Mouse (Mus musculus) layer of hippocampus, postnatal 10 days (tissue): ENCODE measurements around the gene Gm17604. TPM values are rescaled to one million over a fixed set of nuclear protein-coding genes. Genes with fewer than 3 reads are reported as not detected.

ENCODE experiments used
- DNase-seq, 2 experiments: peaks; one replicate each; pipeline ENCODE4 v3.0.0; 2021; ENCODE audit warnings: low spot score in 2 of 2
- long read RNA-seq: library from polyadenylated mRNA; stranded (forward); transcript quantifications from one replicate; pipeline ENCODE4 v2.0.0, GENCODE M21; 2023
- total RNA-seq, 2 experiments: library from RNA; stranded (reverse); gene quantifications; 2 replicates each; pipeline ENCODE4 v1.2.3; 2021

Gm17604 gene
- not detected for total RNA-seq
- long read RNA-seq: 0 reads

- no peak for DNase-seq
These were observed at the start of gene Gm17604 for GRCm38 (mm10) chrX:165004779-165005324. Gene Gm17604 (minus strand): TSS chrX:165004829.

- no peak for DNase-seq
These were observed 45.3 kb upstream of the Gm17604 start for GRCm38 (mm10) chrX:165049929-165050328.

- DNase-seq: no peak
These were observed 1.5 kb downstream of the Gm17604 start for GRCm38 (mm10) chrX:165003141-165003540.

GRCm38 (mm10) chrX:164980193-164980775 is 24.3 kb downstream of the Gm17604 start, which contains the start of the genes Mospd2 and Fancb:
Gene Mospd2 (minus strand): TSS chrX:164980375.
Gene Fancb (plus strand): TSS chrX:164980592.
- peak; percentile 71 to 80 for DNase-seq

GRCm38 (mm10) chrX:164978866-164979265 is 25.8 kb downstream of the Gm17604 start:
- DNase-seq: no peak

- no peak for DNase-seq
These were observed 33.4 kb downstream of the Gm17604 start for GRCm38 (mm10) chrX:164971206-164971605.

- DNase-seq: no peak
These were observed 38.7 kb downstream of the Gm17604 start for GRCm38 (mm10) chrX:164965750-164966448.

Other genes with a start within 250 kb of the Gm17604 start
- 10 to 100 TPM; 24.6 to 27.7 TPM for gene Mospd2, start 24.5 kb downstream of the Gm17604 start, total RNA-seq
- gene Fancb, start 24.2 kb downstream of the Gm17604 start, total RNA-seq: 1 to 10 TPM in 1 of 2 experiments, under 1 TPM in 1; 0.96 to 2.4 TPM